Mouse (Mus musculus) ovary, postnatal 36 days (tissue): ENCODE results near the gene Fbn1.

Experiments used
- DNase-seq: peaks from one replicate; pipeline ENCODE4 v3.0.0; 2022; ENCODE audit warnings: low spot score, mixed read lengths

Fbn1 gene

GRCm38 (mm10) chr2:125507893-125508292, at the start of gene Fbn1:
TSS of gene Fbn1 (minus strand) at chr2:125507993.
- no peak for DNase-seq

GRCm38 (mm10) chr2:125555830-125556229, 48.0 kb upstream of the Fbn1 start:
- DNase-seq: no peak

GRCm38 (mm10) chr2:125548806-125549578, 41.2 kb upstream of the Fbn1 start:
- no peak for DNase-seq

GRCm38 (mm10) chr2:125544986-125545385, 37.2 kb upstream of the Fbn1 start:
- DNase-seq: no peak

GRCm38 (mm10) chr2:125543646-125544045, 35.9 kb upstream of the Fbn1 start:
- DNase-seq: no peak

GRCm38 (mm10) chr2:125541451-125541850, 33.7 kb upstream of the Fbn1 start:
- no peak for DNase-seq

- DNase-seq: no peak
These were observed 32.8 kb upstream of the Fbn1 start for GRCm38 (mm10) chr2:125540579-125540978.

GRCm38 (mm10) chr2:125539640-125540039, 31.8 kb upstream of the Fbn1 start:
- no peak for DNase-seq

GRCm38 (mm10) chr2:125530665-125531064, 22.9 kb upstream of the Fbn1 start:
- DNase-seq: no peak

GRCm38 (mm10) chr2:125526566-125526965, 18.8 kb upstream of the Fbn1 start:
- no peak for DNase-seq

- DNase-seq: no peak
These were observed 17.7 kb upstream of the Fbn1 start for GRCm38 (mm10) chr2:125525484-125525883.

- peak; percentile 53 for DNase-seq
These were observed 8.8 kb upstream of the Fbn1 start for GRCm38 (mm10) chr2:125516594-125516993.

- no peak for DNase-seq
These were observed 7.7 kb upstream of the Fbn1 start for GRCm38 (mm10) chr2:125515291-125516057.

GRCm38 (mm10) chr2:125514391-125514790, 6.6 kb upstream of the Fbn1 start:
- DNase-seq: no peak

- DNase-seq: no peak
These were observed 4.8 kb upstream of the Fbn1 start for GRCm38 (mm10) chr2:125512544-125512943.

GRCm38 (mm10) chr2:125511898-125512297, 4.1 kb upstream of the Fbn1 start:
- DNase-seq: no peak

GRCm38 (mm10) chr2:125510752-125511151, 3.0 kb upstream of the Fbn1 start:
- no peak for DNase-seq

- no peak for DNase-seq
These were observed 588 bp upstream of the Fbn1 start for GRCm38 (mm10) chr2:125508381-125508780.

GRCm38 (mm10) chr2:125506316-125507054, 1.3 kb downstream of the Fbn1 start:
- DNase-seq: no peak

GRCm38 (mm10) chr2:125505746-125506315, 2.0 kb downstream of the Fbn1 start:
- peak; percentile 62 for DNase-seq

- DNase-seq: peak; percentile 68
These were observed 2.6 kb downstream of the Fbn1 start, which contains the start of gene Gm9913 for GRCm38 (mm10) chr2:125505006-125505745. TSS of gene Gm9913 (plus strand) at chr2:125505089.
